Mouse (Mus musculus): ENCODE measurements around the gene H2-T24. TPM values are rescaled to one million over a fixed set of nuclear protein-coding genes. Genes with fewer than 3 reads are reported as not detected.
A peak's percentile ranks its signal among the peaks of the same experiment; 100 is the strongest.

The H2-T24 gene
- polyA plus RNA-seq, 1 experiment from 2014 or later = 3.3 TPM

GRCm38 (mm10) chr17:35978811-35979400, 41.5 kb downstream of the H2-T24 start:
- Histone ChIP-seq H3K27ac (ENCODE audit: low read depth) (peak overlapping the region; percentile 95), H3K27me3 (ENCODE audit: insufficient read depth, low read length) (no peaks in the 10 kb centered on the region), H3K4me2 (peak overlapping the region; percentile 85), H3K4me3 (ENCODE audit: low read depth, low read length) (peak overlapping the region; percentile 89), H3K9me3 (ENCODE audit: low read depth, low read length) (no peaks in the 10 kb centered on the region), H3K36me3 (ENCODE audit: insufficient read depth) (peaks cover 46% of the 10 kb centered on the region), H3K4me1 (ENCODE audit: insufficient read depth) (no peaks in the 10 kb centered on the region), H3K9ac (peak overlapping the region; percentile 76)
- no peak for TF ChIP-seq CTCF (IDR thresholded peaks at IDR 0.05; ENCODE audit: low read depth)
- WGBS = under 1% methylated on average over 41 of the region's 41 CpGs
- DNase-seq (peak; percentile 88), ATAC-seq (ENCODE audit: insufficient read depth) (peak; percentile 75)

- Histone ChIP-seq H3K27me3 (ENCODE audit: insufficient read depth, low read length) (no peaks in the 10 kb centered on the region), H3K9me3 (ENCODE audit: low read depth, low read length) (no peaks in the 10 kb centered on the region), H3K4me1 (ENCODE audit: insufficient read depth) (no peaks in the 10 kb centered on the region; the same call in none of the 2 replicates), H3K4me2 (no peak overlapping the region), H3K36me3 (ENCODE audit: insufficient read depth) (peaks cover 32% of the 10 kb centered on the region), H3K9ac (no peak overlapping the region), H3K27ac (ENCODE audit: low read depth) (no peak overlapping the region), H3K4me3 (ENCODE audit: low read depth, low read length) (no peak overlapping the region)
- WGBS = 54% methylated on average over 1 of the region's 1 CpGs
- no peak for TF ChIP-seq CTCF (IDR thresholded peaks at IDR 0.05; ENCODE audit: low read depth)
- DNase-seq (no peak), ATAC-seq (ENCODE audit: insufficient read depth) (no peak)
These were observed 48.2 kb downstream of the H2-T24 start for GRCm38 (mm10) chr17:35972131-35972530.

DNA sequence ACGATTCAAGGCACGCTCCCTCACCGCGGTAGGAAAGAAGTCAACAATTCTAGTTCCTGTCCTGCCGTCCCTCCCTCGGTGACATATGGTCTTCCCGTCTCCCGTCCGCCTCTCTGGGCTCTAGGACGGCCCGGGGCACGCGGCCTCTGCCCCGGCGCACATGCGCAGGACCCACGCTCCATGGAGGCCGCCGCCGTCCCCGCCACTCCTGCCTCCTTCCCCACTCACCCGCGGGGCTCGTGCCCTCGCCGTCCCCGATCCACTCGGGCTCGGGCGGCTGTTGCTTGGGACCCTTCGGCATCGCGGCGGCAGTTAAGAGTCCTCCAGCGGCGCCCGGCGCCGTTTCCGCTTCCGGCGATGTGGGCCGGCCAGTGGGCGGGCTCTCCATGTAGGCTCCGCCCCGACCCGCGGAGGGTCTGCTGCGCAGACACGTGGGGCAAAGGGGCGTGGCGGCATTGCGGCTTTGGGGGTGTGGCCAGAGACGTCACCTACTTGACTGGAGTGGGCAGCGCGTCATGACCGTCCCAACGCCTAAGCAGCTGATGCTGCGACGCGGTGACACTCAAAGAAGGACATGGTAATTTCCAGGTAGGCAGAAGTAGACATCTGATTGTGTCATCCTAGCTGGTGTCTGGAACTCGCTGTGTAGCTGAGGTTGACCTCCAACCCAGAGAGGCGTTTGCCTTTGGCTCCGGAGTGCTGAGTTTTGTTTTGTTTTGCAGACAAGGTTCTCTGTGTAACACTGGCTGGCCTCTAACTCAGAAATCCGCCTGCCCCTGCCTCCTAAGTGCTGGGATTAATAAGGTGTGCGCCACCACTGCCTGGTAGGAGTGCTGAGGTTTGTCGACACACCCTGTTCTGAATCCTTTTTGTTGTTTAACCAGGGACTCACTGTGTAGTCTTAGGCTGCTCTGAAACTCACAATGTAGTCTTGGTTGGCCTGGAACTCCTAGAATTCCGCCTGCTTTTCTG, 50.7 kb downstream of the H2-T24 start, which contains the start of gene Abcf1:
Gene Abcf1, minus strand, starts transcription at position 344 of the 972 bp plus-strand sequence.
- Histone ChIP-seq H3K36me3 (ENCODE audit: insufficient read depth) (peaks cover 35% of the 10 kb centered on the region), H3K27ac (ENCODE audit: low read depth) (peak within 1 kb of the TSS; percentile 83), H3K9ac (peak within 1 kb of the TSS; percentile 86), H3K4me3 (ENCODE audit: low read depth, low read length) (peak within 1 kb of the TSS; percentile 88), H3K4me2 (peak within 1 kb of the TSS; percentile 70), H3K4me1 (ENCODE audit: insufficient read depth) (no peaks in the 10 kb centered on the region; the same call in none of the 2 replicates), H3K27me3 (ENCODE audit: insufficient read depth, low read length) (no peaks in the 10 kb centered on the region), H3K9me3 (ENCODE audit: low read depth, low read length) (no peaks in the 10 kb centered on the region)
- peak; percentile 95 for ATAC-seq (ENCODE audit: insufficient read depth)
- WGBS = under 1% methylated on average over 68 of the region's 68 CpGs
- peak; percentile 100 for DNase-seq
- no peak for TF ChIP-seq CTCF (IDR thresholded peaks at IDR 0.05; ENCODE audit: low read depth)

DNA sequence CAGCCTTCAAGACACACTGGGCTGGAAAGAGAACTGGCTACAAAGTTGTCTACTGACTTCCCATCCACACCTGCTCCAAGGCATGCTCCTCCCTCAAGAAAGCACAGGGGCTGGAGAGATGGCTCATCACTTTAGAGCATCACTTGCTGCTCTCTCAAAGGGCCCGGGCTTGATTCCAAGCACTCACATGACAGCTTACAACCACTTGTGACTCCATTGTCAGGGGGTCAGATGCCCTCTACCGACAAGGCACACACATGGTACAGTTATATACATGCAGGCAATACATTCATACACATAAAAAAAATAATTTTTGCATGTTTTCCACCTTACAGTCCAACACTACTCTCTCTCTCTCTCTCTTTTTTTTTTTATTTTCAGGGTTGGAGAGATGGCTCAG, 52.7 kb downstream of the H2-T24 start:
- Histone ChIP-seq H3K4me1 (ENCODE audit: insufficient read depth) (no peaks in the 10 kb centered on the region; the same call in none of the 2 replicates), H3K9me3 (ENCODE audit: low read depth, low read length) (no peaks in the 10 kb centered on the region), H3K4me2 (no peak overlapping the region), H3K9ac (no peak overlapping the region), H3K27ac (ENCODE audit: low read depth) (no peak overlapping the region), H3K36me3 (ENCODE audit: insufficient read depth) (peaks cover 40% of the 10 kb centered on the region), H3K27me3 (ENCODE audit: insufficient read depth, low read length) (no peaks in the 10 kb centered on the region), H3K4me3 (ENCODE audit: low read depth, low read length) (no peak overlapping the region)
- WGBS = 86% methylated on average over 2 of the region's 2 CpGs
- DNase-seq (no peak), ATAC-seq (ENCODE audit: insufficient read depth) (no peak)
- no peak for TF ChIP-seq CTCF (IDR thresholded peaks at IDR 0.05; ENCODE audit: low read depth)

DNA sequence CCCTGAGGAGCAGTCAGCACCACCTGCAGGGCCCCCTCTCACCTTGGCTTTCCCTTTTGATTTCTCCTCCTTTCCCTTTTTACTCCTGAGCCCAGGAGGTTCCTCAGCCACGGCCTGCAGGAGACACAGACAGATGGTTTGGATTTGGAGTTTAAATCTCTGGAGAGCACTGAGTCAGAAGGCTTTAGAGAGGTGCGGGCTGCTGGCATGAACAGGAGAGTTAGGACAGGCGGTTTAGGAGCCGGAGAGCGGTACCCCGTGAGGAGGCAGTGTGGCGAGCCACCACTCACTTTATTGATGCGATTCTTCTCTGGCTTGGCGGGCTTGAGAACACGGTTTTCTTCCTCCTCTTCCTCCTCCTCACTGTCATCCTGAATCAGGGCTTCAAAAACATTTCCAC, 57.1 kb downstream of the H2-T24 start:
- no peak overlapping the region for H3K9ac ChIP-seq
- no peak for TF ChIP-seq CTCF (IDR thresholded peaks at IDR 0.05; ENCODE audit: low read depth)
- no peaks in the 10 kb centered on the region; the same call in 1 of the 2 replicates for H3K4me1 ChIP-seq (ENCODE audit: insufficient read depth)
- no peak overlapping the region for H3K4me2 ChIP-seq
- H3K4me3 ChIP-seq (ENCODE audit: low read depth, low read length) = no peak overlapping the region
- DNase-seq (no peak), ATAC-seq (ENCODE audit: insufficient read depth) (no peak)
- H3K27me3 ChIP-seq (ENCODE audit: insufficient read depth, low read length) = no peaks in the 10 kb centered on the region
- no peak overlapping the region for H3K27ac ChIP-seq (ENCODE audit: low read depth)
- H3K36me3 ChIP-seq (ENCODE audit: insufficient read depth) = peaks cover 77% of the 10 kb centered on the region
- no peaks in the 10 kb centered on the region for H3K9me3 ChIP-seq (ENCODE audit: low read depth, low read length)
- 91% methylated on average over 10 of the region's 10 CpGs for WGBS

DNA sequence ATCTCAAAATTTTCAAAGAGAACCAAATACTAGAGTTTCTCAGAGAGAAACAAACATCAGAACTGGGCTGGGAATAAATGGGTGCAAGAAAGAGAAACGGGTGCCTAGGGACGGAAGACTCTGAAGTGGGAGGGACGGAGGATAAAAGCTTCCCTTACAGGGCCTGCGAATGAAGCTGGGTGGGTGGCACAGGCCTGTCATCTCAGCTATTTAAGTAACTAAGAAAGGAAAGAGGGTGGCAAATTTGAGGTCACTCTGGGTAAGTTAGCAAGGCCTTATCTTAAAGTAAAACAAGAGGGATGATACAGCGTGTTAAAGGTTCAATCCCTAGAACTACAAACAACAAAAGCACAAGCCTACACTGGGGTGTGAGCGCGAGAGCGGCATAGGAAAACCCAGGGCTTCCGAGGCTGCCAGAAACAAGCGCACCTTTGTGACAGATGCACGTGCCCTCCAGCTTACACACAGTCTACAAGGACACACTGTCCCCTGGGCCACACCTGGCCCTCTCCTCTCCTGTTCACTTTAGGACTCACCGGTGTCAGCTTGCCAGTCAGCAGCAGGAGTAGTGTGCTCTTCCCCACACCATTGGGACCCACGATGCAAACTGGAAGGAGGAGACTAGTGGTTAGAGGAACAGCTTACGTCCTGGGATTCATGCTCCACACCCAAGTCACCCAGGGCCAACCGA, 61.7 kb downstream of the H2-T24 start:
- no peaks in the 10 kb centered on the region for H3K27me3 ChIP-seq (ENCODE audit: insufficient read depth, low read length)
- no peak overlapping the region for H3K4me3 ChIP-seq (ENCODE audit: low read depth, low read length)
- H3K36me3 ChIP-seq (ENCODE audit: insufficient read depth) = peaks cover 82% of the 10 kb centered on the region
- H3K9ac ChIP-seq = no peak overlapping the region
- no peak for TF ChIP-seq CTCF (IDR thresholded peaks at IDR 0.05; ENCODE audit: low read depth)
- no peak overlapping the region for H3K4me2 ChIP-seq
- DNase-seq (no peak), ATAC-seq (ENCODE audit: insufficient read depth) (no peak)
- no peaks in the 10 kb centered on the region for H3K9me3 ChIP-seq (ENCODE audit: low read depth, low read length)
- 97% methylated on average over 15 of the region's 15 CpGs for WGBS
- no peaks in the 10 kb centered on the region for H3K4me1 ChIP-seq (ENCODE audit: insufficient read depth)
- H3K27ac ChIP-seq (ENCODE audit: low read depth) = no peak overlapping the region

MicroRNAs encoded within 50 kb of the gene (microRNA counts, 519-probe panel; counts per million panel counts)
- microRNA mmu-miR-877 = 2,140 counts per million, percentile 28 among the panel's probes with 10 or more counts

Small RNA genes within 50 kb of the gene (microRNA-seq; reads per million reads assigned to microRNA genes)
- gene Mir877 (ENCODE audit: borderline number of aligned reads) = 71.3 reads per million, percentile 45 among the genes with 10 or more reads in this experiment

Other genes starting within 250 kb of the H2-T24 start
- gene Ier3, start 198.9 kb downstream of the H2-T24 start, polyA plus RNA-seq (2014; fragmentation: Nextera tagmentation; extraction: Ambion mirVana) = 5.0 and 7.1 TPM in 2 replicates
- gene Flot1, start 197.3 kb downstream of the H2-T24 start, polyA plus RNA-seq (2014; fragmentation: Nextera tagmentation; extraction: Ambion mirVana) = 30.9 and 32.5 TPM in 2 replicates
- gene Tubb5, start 182.3 kb downstream of the H2-T24 start, polyA plus RNA-seq (2014; fragmentation: Nextera tagmentation; extraction: Ambion mirVana) = 1,155 and 1,206 TPM in 2 replicates
- gene Mdc1, start 179.0 kb downstream of the H2-T24 start, polyA plus RNA-seq (2014; fragmentation: Nextera tagmentation; extraction: Ambion mirVana) = 19.5 and 21.6 TPM in 2 replicates
- 69.2 and 72.0 TPM in 2 replicates for gene Nrm, start 159.2 kb downstream of the H2-T24 start, polyA plus RNA-seq (2014; fragmentation: Nextera tagmentation; extraction: Ambion mirVana)
- gene Ppp1r18, start 155.0 kb downstream of the H2-T24 start, polyA plus RNA-seq (2014; fragmentation: Nextera tagmentation; extraction: Ambion mirVana) = 24.0 and 24.7 TPM in 2 replicates
- 40.8 and 42.9 TPM in 2 replicates for gene Dhx16, start 140.7 kb downstream of the H2-T24 start, polyA plus RNA-seq (2014; fragmentation: Nextera tagmentation; extraction: Ambion mirVana)
- 21.0 and 25.4 TPM in 2 replicates for gene 2310061I04Rik, start 123.1 kb downstream of the H2-T24 start, polyA plus RNA-seq (2014; fragmentation: Nextera tagmentation; extraction: Ambion mirVana)
- gene Atat1, start 110.5 kb downstream of the H2-T24 start, polyA plus RNA-seq (2014; fragmentation: Nextera tagmentation; extraction: Ambion mirVana) = 72.2 and 77.9 TPM in 2 replicates
- gene Mrps18b, start 104.2 kb downstream of the H2-T24 start, polyA plus RNA-seq (2014; fragmentation: Nextera tagmentation; extraction: Ambion mirVana) = 84.5 and 89.1 TPM in 2 replicates
- gene Ppp1r10, start 104.1 kb downstream of the H2-T24 start, polyA plus RNA-seq (2014; fragmentation: Nextera tagmentation; extraction: Ambion mirVana) = 36.3 and 38.5 TPM in 2 replicates
- gene Abcf1, start 50.8 kb downstream of the H2-T24 start, polyA plus RNA-seq (2014; fragmentation: Nextera tagmentation; extraction: Ambion mirVana) = 84.1 and 86.6 TPM in 2 replicates
- gene Gnl1, start 40.7 kb downstream of the H2-T24 start, polyA plus RNA-seq (2014; fragmentation: Nextera tagmentation; extraction: Ambion mirVana) = 39.5 and 46.4 TPM in 2 replicates
- 27.1 and 30.8 TPM in 2 replicates for gene Prr3, start 40.3 kb downstream of the H2-T24 start, polyA plus RNA-seq (2014; fragmentation: Nextera tagmentation; extraction: Ambion mirVana)
- gene H2-T23, start 12.3 kb upstream of the H2-T24 start, polyA plus RNA-seq (2014; fragmentation: Nextera tagmentation; extraction: Ambion mirVana) = 3.9 and 4.4 TPM in 2 replicates
- 16.0 and 16.8 TPM in 2 replicates for gene H2-T22, start 22.2 kb upstream of the H2-T24 start, polyA plus RNA-seq (2014; fragmentation: Nextera tagmentation; extraction: Ambion mirVana)
- not detected in 2 replicates for gene Gm6034, start 22.4 kb upstream of the H2-T24 start, polyA plus RNA-seq (2014; fragmentation: Nextera tagmentation; extraction: Ambion mirVana)
- not detected in 2 replicates for gene Gm11127, start 37.8 kb upstream of the H2-T24 start, polyA plus RNA-seq (2014; fragmentation: Nextera tagmentation; extraction: Ambion mirVana)
- not detected in 2 replicates for gene Gm19684, start 101.1 kb upstream of the H2-T24 start, polyA plus RNA-seq (2014; fragmentation: Nextera tagmentation; extraction: Ambion mirVana)
- gene Gm7030, start 108.9 kb upstream of the H2-T24 start, polyA plus RNA-seq (2014; fragmentation: Nextera tagmentation; extraction: Ambion mirVana) = not detected in 2 replicates
- gene Gm8909, start 148.0 kb upstream of the H2-T24 start, polyA plus RNA-seq (2014; fragmentation: Nextera tagmentation; extraction: Ambion mirVana) = 44.4 and 51.4 TPM in 2 replicates
- gene H2-T3, start 169.7 kb upstream of the H2-T24 start, polyA plus RNA-seq (2014; fragmentation: Nextera tagmentation; extraction: Ambion mirVana) = 1.3 and 1.4 TPM in 2 replicates
- 188 and 195 TPM in 2 replicates for gene Rpp21, start 237.5 kb upstream of the H2-T24 start, polyA plus RNA-seq (2014; fragmentation: Nextera tagmentation; extraction: Ambion mirVana)